Mouse (Mus musculus) thymus, postnatal 4 days (tissue): ENCODE measurements around the gene Atp9a.
A peak's percentile ranks its signal among the peaks of the same experiment; 100 is the strongest.

Source experiments
- DNase-seq: peaks from one replicate; pipeline ENCODE4 v3.0.0; 2021

Atp9a gene

GRCm38 (mm10) chr2:168738854-168739253, 3.4 kb downstream of the Atp9a start:
- peak; percentile 35 for DNase-seq

DNA sequence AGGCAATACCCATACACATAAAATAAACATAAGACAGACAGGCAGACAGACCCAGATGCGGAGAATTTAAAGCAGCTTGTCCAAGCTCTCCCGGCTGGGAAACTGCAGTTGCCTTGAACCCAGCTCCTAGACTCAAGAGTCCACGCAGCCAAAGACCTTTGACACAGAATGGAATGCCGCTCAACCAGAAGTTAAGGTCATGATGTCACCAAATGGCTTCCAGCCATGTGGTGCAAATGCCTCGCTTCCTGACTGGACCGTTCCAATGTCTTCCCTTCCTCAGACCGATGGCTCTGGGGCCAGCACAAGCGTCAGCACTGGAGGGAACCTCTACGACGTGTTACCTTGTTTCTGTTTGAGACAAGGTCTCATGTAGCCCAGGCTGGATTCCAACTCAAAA, 4.3 kb downstream of the Atp9a start:
- DNase-seq = no peak

DNA sequence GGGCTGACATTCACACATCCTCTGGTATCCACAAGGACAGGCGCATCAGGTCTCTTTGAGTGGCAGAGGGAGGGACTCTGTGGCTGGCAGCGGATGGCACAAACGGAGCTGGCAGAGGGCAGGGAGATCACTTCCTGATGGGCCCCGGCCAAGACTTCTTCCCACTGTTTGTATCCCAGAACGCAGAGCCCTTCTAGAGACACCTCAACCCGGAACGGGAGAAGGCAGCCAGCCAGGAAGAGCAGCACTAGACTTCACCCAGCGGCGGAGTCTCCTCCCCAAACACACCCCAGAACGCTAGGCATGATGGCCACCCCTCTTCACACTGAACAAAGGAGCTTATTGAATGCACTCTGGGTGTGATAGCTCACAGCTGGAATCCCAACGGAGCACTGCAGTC, 8.2 kb downstream of the Atp9a start:
- DNase-seq = no peak

- DNase-seq = no peak
These were observed 11.0 kb downstream of the Atp9a start for GRCm38 (mm10) chr2:168731258-168731657.

GRCm38 (mm10) chr2:168729736-168730135, 12.5 kb downstream of the Atp9a start:
- DNase-seq = no peak

GRCm38 (mm10) chr2:168728045-168728444, 14.2 kb downstream of the Atp9a start:
- DNase-seq = no peak

GRCm38 (mm10) chr2:168726007-168726406, 16.2 kb downstream of the Atp9a start:
- peak; percentile 33 for DNase-seq

- no peak for DNase-seq
These were observed 20.9 kb downstream of the Atp9a start for GRCm38 (mm10) chr2:168721313-168721712.

GRCm38 (mm10) chr2:168719742-168720141, 22.5 kb downstream of the Atp9a start:
- DNase-seq = peak; percentile 40

DNA sequence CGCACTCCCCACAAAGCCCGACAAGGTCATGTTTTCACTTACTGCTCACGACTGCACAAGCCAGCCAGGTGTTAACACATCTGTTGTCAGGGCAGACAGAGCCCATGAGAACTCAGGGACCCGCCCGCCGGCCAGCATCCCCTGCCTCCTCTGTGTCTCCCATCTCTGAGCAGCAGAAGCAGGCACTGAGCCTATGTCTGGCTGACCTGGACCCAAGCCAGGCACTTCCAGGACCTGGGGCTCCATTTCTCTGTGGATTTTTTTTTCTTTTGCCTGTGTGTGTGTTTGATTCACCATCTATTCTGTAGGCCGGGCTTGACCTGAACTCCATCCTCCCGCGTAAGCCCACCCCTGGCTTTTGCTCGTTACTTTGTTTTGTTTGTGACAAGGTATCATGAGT, 23.5 kb downstream of the Atp9a start:
- DNase-seq = no peak

GRCm38 (mm10) chr2:168718267-168718666, 23.9 kb downstream of the Atp9a start:
- DNase-seq = no peak

GRCm38 (mm10) chr2:168712199-168713176, 29.7 kb downstream of the Atp9a start:
- DNase-seq = no peak

- no peak for DNase-seq
These were observed 31.2 kb downstream of the Atp9a start for GRCm38 (mm10) chr2:168710979-168711378.

DNA sequence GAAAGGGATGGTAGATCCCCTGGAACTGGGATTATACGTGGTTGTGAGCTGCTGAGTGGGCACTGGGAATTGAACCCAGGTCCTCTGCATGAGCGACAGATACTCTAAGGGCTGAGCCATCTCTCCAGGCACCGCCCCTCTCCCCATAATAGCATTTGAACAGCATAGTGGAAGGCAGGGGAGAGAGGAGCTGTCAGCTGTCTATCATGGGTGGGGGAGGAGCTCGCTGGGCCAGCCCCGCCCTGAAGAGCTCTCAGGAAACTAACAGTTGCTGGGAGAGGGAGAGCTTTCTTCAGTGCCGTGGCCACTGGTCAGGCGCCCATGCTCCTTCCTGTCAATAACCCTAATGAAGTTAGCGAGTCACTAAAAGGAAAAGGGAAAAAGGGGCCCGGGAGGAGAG, 34.4 kb downstream of the Atp9a start:
- peak; percentile 18 for DNase-seq

- DNase-seq = no peak
These were observed 39.9 kb downstream of the Atp9a start for GRCm38 (mm10) chr2:168702266-168702665.

- DNase-seq = no peak
These were observed 47.2 kb downstream of the Atp9a start for GRCm38 (mm10) chr2:168695027-168695403.

GRCm38 (mm10) chr2:168694379-168695026, 47.7 kb downstream of the Atp9a start:
- DNase-seq = no peak

DNA sequence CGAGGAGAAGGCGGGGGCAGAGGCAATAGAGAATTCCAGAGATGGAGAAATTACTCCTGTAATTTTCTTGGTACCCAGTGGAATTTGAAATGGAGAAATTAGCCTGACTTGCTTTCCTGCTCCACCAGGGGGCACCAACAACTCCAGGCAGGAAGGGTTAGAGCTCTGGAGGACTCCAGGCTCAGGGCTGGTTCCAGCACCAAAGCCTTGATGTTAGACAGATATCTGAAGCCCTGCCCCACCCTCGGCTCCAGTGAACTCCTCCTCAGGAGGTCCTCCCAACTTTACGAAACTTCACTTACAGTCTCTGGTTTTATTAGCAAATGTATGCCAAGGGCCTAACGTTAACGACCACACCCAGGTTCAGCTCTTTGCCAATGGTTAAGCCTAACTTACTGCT, 50.4 kb downstream of the Atp9a start:
- peak; percentile 77 for DNase-seq

DNA sequence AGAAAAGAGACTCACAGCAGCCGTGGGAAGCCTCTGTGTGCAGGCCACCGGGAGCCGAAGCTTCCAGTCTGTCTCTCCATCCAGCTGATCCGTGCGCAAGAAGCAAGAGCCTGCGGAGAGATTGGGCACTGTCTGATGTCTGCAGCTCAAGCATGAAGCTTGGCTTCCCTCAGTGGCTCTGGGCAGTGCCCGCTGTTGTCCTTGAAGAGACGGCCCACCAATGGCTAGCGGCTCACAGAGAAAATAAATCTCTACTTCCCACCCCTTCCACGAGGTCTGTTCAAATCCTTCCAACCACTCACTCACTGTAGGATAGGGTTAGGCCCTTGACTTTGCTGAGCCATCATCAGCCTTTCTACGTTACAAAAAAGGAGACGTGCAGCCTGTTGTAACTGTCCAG, 54.9 kb downstream of the Atp9a start:
- DNase-seq = no peak

DNA sequence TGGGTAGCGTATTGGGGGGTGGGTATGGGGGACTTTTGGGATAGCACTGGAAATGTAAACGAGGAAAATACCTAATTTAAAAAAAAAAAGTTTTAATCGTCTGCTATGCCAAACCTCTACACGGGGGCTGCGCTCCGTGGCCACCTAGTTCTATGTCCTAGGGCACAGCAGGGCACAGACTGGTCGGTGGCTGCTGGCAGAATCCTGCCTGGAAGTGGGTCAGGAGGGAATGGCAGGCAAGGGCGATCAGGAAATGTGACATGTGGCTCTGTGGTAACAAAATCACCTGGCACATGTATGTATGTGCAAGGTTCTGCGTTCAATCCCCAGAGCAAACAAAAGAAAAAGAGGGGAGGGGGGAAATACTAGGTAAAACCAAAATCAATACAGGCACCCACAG, 56.3 kb downstream of the Atp9a start:
- DNase-seq = no peak

DNA sequence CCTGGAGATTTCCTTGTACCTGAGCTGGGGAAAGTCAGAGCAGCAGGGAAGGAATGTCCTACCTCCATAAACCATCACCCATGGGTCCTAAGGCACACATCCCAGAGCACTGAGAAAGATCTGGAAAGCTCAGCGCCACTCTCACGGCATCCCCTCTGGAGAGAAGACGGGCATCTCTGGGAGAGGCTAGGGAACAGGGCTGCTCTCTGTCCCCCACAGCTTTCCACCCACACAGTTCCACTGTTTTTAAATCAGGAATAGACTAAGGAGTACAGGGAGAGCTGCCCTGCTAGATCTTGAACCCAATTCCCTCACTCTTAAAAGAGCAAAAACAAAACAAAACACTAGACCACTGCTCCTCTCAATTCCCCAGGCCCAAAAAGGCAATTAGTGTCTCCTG, 57.5 kb downstream of the Atp9a start:
- DNase-seq = no peak

GRCm38 (mm10) chr2:168683520-168684150, 58.6 kb downstream of the Atp9a start:
- DNase-seq = no peak

DNA sequence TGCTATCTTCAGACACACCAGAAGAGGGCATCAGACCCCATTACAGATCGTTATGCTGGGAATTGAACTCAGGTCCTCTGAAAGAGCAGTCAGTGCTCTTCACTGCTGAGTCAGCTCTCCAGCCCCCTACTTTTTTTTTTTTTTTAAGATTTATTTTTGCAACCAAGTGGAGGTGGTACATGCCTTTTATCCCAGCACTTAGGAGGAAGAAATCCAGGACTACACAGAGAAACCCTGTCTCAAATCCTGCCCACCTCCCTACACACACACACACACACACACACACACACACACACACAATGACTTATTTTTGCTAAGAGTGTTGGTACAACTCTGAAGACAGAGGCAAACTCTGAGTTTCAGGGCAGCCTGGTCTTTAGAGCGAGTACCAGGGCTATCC, 59.5 kb downstream of the Atp9a start:
- no peak for DNase-seq

GRCm38 (mm10) chr2:168681531-168681930, 60.7 kb downstream of the Atp9a start:
- DNase-seq = no peak
